Mouse (Mus musculus) T-helper 1 cell (primary cell): ENCODE results near the gene Boll.
"Not testable (repeated sequence)": the region's sequence is repeated elsewhere in the genome, so short reads cannot be mapped to it uniquely, and the experiment has no call there.

Experiments
- in situ Hi-C: fragments of 300-600 bp; cut with MboI, MseI; formaldehyde crosslinking; loops from one replicate; pipeline ENCODE4 v1.15.1; 2025; ENCODE audit warnings: high pct_unique_total_duplicates

Boll gene

GRCm38 (mm10) chr1:55363044-55363565, at the start of gene Boll:
Gene Boll, minus strand, starts transcription at chr1:55363469.
- in situ Hi-C loops, result no loop called here

- in situ Hi-C loops, result loop anchor here (10.0 kb wide), 1 partner anchor 1782 kb away; no protein-coding TSS in a partner anchor
Measured at GRCm38 (mm10) chr1:55412569-55412968, 49.3 kb upstream of the Boll start.

GRCm38 (mm10) chr1:55411079-55411478, 47.8 kb upstream of the Boll start:
- in situ Hi-C loops, result loop anchor here (10.0 kb wide), 1 partner anchor 1784 kb away; no protein-coding TSS in a partner anchor

- in situ Hi-C loops, result loop anchor here (10.0 kb wide), 1 partner anchor 1784 kb away; no protein-coding TSS in a partner anchor
Measured at GRCm38 (mm10) chr1:55410670-55411069, 47.4 kb upstream of the Boll start.

- in situ Hi-C loops, result loop anchor here (10.0 kb wide), 1 partner anchor 468 kb away; no protein-coding TSS in a partner anchor
Measured at GRCm38 (mm10) chr1:55406531-55407375, 43.5 kb upstream of the Boll start.

GRCm38 (mm10) chr1:55406023-55406413, 42.7 kb upstream of the Boll start:
- in situ Hi-C loops, result loop anchor here (10.0 kb wide), 1 partner anchor 469 kb away; no protein-coding TSS in a partner anchor

- in situ Hi-C loops, result loop anchor here (10.0 kb wide), 1 partner anchor 469 kb away; no protein-coding TSS in a partner anchor
Measured at GRCm38 (mm10) chr1:55405272-55406022, 42.2 kb upstream of the Boll start, which contains the start of gene Plcl1. Gene Plcl1, plus strand, starts transcription at chr1:55405921.

GRCm38 (mm10) chr1:55404439-55404838, 41.2 kb upstream of the Boll start:
- in situ Hi-C loops, result loop anchor here (5.0 to 10.0 kb wide), 2 partner anchors 333 to 470 kb away; no protein-coding TSS in a partner anchor

- in situ Hi-C loops, result loop anchor here (5.0 to 10.0 kb wide), 2 partner anchors 337 to 475 kb away; no protein-coding TSS in a partner anchor
Measured at GRCm38 (mm10) chr1:55399891-55400290, 36.6 kb upstream of the Boll start.

- in situ Hi-C loops, result no loop called here
Measured at GRCm38 (mm10) chr1:55383114-55383773, 20.0 kb upstream of the Boll start.

- in situ Hi-C loops, result no loop called here
Measured at GRCm38 (mm10) chr1:55380527-55380926, 17.3 kb upstream of the Boll start.

GRCm38 (mm10) chr1:55372626-55373025, 9.4 kb upstream of the Boll start:
- in situ Hi-C loops, result loop anchor here (5.0 kb wide), 1 partner anchor 135 kb away; the partner anchor contains the start of gene Mars2

GRCm38 (mm10) chr1:55363586-55363985, 317 bp upstream of the Boll start:
- in situ Hi-C loops, result no loop called here

- in situ Hi-C loops, result no loop called here
Measured at GRCm38 (mm10) chr1:55362634-55363033, 635 bp downstream of the Boll start.

GRCm38 (mm10) chr1:55351914-55352313, 11.4 kb downstream of the Boll start:
- in situ Hi-C loops, result not testable (repeated sequence)

- in situ Hi-C loops, result not testable (repeated sequence)
Measured at GRCm38 (mm10) chr1:55325496-55325895, 37.8 kb downstream of the Boll start.

- in situ Hi-C loops, result no loop called here
Measured at GRCm38 (mm10) chr1:55301077-55301476, 62.2 kb downstream of the Boll start.

GRCm38 (mm10) chr1:55279081-55279480, 84.2 kb downstream of the Boll start:
- in situ Hi-C loops, result no loop called here

- in situ Hi-C loops, result no loop called here
Measured at GRCm38 (mm10) chr1:55265447-55265846, 97.8 kb downstream of the Boll start.

GRCm38 (mm10) chr1:55264385-55264784, 98.9 kb downstream of the Boll start:
- in situ Hi-C loops, result no loop called here

GRCm38 (mm10) chr1:55246374-55246773, 116.9 kb downstream of the Boll start:
- in situ Hi-C loops, result no loop called here
